Mouse (Mus musculus) heart, adult 11 months (tissue): Measurements from ENCODE around the gene Hps1.
"Not testable (repeated sequence)": the region's sequence is repeated elsewhere in the genome, so short reads cannot be mapped to it uniquely, and the experiment has no call there.

ENCODE experiments used
- DNase-seq: peaks from one replicate; pipeline ENCODE4 v3.0.0; 2022

Hps1 gene

DNA sequence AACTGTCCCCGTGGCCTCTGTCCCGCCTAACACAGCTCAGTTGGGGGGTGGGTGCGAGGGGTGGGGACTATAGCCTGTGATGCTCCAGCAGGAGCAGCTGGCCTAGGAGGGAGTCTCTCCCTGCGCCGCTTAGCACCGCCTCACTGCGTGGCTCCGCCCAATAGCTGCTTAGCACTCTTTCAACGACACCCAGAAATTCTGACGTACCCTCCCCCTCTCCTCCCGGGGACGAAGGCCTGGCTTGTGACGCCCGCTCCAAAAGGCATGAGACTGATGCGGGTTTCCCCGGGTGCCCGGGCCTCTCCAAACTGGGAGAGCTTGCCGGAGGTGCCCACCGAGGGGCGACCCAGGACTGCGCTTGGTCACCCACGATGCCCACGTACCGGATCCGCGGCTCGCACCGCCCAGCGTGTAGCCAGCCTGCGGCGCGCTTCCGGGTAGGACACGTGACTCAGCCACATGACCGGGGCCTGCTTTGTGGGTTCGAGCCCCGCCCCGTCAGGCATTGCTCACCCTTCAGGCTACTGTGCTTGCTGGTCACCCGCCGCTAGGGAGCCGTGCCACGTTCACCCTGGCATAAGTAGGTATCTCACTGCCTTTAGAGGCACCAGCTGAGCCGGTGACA is at the start of gene Hps1:
TSS of gene Hps1 (minus strand) at position 448 of the 625 bp plus-strand sequence.
- peak; percentile 99 for DNase-seq

- DNase-seq: peak; percentile 84
Measured at GRCm38 (mm10) chr19:42829196-42829595, 49.4 kb upstream of the Hps1 start.

DNA sequence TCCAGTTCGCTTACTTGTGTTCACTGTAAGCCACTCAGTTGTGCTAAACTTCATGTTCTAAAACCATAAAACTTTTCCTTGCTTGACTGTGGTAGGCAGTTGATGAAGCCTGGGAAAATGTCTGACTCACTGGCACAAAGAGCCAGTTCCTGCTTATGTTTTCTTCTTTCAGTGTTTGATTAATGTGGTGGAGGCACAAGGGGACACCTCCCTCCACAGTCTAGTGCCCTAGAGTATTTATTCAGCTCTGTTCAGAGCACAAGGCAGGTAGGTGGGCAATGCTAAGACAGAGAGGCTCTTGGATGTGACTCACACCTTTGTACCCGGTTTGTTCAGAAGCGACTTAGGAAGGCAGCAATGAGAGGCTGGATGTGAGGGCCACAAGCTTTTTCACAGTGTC is 48.1 kb upstream of the Hps1 start:
- peak; percentile 24 for DNase-seq

- DNase-seq: peak; percentile 66
Measured at GRCm38 (mm10) chr19:42820109-42820508, 40.3 kb upstream of the Hps1 start.

GRCm38 (mm10) chr19:42817761-42818160 is 38.0 kb upstream of the Hps1 start:
- no peak for DNase-seq

DNA sequence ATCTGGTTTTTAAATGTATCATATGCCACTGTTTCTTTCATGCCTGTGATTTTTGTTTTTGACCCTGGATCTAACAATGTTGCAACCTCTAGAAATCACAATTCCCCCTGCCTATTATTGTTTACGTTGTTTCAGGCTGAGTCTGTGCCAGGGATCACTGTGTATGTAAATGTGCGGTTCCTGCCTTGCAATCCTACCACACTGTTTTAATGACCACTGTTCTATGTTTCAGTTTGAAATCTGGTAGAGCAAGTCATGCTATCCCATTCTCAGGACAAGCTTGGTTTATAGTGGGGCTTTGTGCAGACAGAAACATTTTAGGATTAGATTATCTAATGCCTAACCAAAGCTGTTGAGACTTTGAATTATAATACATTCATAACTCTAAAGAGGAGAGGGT is 36.5 kb upstream of the Hps1 start:
- peak; percentile 53 for DNase-seq

DNA sequence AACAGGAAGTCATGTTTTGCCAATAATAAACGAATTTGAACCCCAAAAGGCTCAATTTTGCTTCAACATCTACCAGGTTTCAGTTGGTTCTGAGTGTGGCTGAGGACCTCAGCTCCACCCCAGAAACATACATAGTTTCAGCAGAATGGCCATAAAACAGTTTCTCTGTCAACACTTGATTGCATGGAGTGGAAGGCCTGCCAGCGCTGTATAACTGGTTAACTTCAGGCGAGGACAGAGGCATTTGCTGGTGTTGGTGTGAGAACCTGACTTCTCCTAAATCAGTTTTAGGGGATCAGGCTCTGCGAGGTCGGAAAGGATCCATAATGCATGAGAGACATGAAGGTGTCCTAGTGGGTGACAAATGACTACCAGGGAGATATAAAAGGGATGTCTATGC is 30.4 kb upstream of the Hps1 start:
- peak; percentile 53 for DNase-seq

DNA sequence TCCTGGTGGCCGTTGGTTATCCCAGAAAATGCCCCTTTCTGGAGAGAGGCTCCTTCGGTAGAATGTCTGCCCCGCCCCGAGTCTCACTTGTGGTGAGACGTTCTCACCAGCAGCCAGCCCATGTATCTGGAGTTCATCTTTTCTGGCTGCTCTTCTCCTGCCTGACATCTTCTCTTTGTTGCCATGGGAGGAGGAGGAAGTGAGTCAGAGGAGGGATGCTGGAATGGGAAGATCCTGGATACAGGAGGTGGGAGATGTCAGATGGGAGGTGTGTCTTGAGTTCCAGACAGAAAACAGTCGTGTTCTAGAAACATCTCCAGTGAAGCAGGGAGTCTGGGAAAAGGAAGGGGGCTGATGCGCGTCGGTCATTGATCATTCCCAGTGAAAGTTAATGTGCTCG is 29.7 kb upstream of the Hps1 start:
- peak; percentile 84 for DNase-seq

DNA sequence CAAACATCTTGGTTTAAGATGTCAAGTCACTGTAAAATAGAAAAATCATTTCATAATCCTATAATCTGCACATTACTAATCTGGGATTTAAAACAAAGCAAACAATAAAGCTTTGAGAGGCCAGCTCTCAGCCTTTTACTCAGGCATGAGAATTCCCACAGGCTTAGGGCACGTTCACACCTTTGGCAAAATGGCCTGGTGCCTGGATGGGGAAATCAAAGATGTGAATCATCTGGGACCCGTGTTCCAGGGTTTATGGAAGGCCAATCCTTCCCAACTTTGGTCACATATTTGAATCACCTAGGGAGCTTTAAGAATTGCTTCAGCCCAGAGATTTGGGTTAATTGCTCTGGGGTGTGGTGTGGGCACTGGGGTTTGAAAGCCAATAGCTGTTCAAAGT is 18.1 kb upstream of the Hps1 start:
- DNase-seq: peak; percentile 71

DNA sequence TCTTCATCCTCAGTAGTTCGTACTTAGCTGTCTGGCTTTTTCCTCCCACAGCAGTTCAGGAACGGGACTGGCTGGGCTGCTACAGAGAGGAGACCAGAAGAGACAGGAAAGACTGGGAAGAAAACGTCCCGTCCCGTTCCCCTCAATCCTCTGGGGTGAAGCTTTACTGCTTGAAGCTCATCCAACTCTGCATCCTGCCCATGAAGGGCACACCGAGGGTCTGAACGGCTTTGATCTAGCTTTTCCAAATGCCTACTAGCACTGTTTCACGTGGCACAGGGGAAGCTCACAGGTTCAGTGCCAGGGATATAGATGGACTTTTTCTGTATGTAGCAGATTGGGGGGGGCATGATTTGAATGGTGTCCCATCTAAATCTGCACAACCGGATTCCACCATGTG is 16.0 kb upstream of the Hps1 start:
- peak; percentile 51 for DNase-seq

DNA sequence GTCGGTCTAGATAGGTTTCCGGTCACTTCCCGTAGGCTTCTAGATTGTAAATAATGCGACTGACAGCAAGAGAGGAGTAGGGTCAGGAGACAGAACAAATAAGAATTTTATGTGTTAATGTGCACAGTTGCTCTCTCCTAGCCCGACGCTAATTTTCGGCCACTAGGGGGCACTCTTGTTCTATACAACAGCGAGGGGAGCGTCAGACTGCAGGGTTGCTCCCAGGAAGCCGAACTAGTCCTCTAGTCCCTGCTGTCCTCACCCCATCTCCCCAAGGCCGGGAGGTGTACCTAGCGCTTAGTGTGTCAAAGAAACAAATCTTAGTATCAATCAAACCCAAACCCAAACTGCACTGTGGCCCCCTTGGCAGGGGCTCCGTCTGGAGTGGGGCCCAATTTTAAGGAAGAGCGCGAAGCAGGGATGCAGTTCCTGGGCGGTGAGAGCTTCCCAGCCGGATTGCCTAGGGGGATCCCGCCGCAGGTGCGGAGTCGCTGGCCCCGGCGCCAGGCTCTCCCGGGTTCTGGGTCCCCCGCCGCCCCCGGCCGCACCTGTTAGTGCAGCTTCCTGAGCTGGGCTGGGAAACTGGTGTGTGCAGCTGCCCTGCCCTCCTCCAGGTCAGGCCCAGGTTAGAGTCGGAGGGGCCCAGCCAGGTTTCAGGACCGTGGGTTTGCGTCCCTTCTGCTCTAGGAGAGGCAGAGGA is 15.3 kb upstream of the Hps1 start:
- DNase-seq: peak; percentile 94

GRCm38 (mm10) chr19:42788311-42788710 is 8.5 kb upstream of the Hps1 start:
- DNase-seq: no peak

DNA sequence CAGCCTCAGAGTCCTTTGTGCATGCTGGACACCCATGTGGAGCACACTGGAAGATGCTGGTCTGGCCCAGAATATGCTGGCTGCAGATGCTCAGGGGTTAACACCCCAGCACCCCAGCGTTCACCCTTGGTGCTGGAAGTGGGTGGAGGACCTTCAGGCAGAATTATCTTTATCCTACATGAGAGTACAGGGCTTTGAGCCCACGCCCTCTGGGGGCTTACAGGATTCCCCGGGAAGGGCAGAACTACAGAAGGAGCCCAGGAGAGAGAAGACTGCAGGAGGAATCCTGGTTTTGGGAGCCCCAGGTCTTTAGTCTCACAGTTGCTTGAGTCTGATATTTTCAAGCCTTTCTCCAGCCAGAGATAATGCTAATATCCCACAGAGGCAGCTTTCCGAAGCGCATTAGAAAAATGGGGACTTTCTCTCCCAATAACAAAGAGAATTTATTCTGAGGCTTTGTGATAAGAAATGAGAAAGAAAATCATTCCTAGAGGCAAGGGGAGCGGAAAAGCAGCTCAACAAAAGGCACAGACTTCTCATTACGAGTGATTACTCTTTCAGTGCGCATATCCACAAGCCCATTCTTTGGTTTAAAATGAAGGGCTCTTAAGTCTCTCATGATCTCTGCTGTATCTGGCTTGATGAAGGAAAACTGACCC is 5.9 kb upstream of the Hps1 start:
- peak; percentile 41 for DNase-seq

- peak; percentile 71 for DNase-seq
Measured at GRCm38 (mm10) chr19:42785129-42785528, 5.4 kb upstream of the Hps1 start.

DNA sequence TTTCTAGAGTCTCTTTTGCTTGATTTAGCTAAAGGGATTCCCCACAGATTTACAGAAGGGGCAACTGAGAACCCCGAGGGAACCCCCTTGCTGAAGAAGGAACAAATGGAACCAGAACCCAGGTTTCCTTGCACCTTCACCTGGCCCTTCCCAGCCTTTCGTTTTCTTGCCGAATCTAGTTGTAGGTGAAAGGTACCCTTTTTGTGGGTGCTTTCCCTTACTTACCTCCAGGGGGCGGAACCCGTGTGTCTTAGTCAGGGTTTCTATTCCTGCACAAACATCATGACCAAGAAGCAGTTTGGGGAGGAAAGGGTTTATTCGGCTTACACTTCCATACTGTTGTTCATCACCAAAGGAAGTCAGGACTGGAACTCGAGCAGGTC is 369 bp upstream of the Hps1 start:
- DNase-seq: not testable (repeated sequence)

- no peak for DNase-seq
Measured at GRCm38 (mm10) chr19:42777801-42778200, 2.0 kb downstream of the Hps1 start.

DNA sequence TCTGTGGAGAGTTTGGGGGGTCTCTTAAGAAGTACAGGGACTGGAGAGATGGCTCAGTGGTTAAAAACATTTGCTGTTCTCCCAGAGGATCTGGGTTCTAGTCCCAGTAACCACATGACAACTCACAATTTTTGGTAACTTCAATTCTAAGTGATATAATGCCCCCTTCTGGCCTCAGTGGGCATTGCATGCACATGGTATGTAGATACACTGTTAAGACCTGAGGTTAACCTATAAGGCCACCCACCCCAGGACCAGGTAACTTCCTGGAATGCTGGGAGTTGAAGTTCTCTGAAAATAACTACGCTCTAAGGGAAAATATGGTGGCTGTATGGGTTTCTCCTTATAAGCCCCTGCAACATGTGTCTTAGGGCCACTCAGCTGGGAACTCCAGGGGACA is 3.0 kb downstream of the Hps1 start:
- no peak for DNase-seq

- DNase-seq: no peak
Measured at GRCm38 (mm10) chr19:42770141-42770872, 9.5 kb downstream of the Hps1 start.

- no peak for DNase-seq
Measured at GRCm38 (mm10) chr19:42769648-42770047, 10.1 kb downstream of the Hps1 start.

DNA sequence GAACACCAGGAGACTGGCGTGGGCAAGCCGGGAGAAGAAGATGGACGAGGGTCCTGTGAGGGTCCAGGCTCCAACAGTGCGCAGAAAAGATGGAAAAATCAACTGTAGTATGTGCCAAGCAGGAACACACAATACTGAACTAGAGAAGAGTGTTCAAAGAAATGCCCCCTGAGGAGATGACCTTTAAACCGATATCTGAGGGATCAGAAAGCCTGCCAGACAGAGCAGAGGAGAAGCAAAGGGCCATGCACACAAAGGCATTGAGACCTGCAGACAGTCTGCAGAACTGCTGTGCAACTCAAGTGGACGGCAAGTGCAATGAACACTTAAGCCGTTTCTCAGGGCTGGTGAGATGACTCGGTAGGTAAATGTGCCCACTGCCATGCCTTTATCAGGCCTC is 12.4 kb downstream of the Hps1 start:
- no peak for DNase-seq

GRCm38 (mm10) chr19:42764398-42764797 is 15.4 kb downstream of the Hps1 start:
- DNase-seq: no peak

DNA sequence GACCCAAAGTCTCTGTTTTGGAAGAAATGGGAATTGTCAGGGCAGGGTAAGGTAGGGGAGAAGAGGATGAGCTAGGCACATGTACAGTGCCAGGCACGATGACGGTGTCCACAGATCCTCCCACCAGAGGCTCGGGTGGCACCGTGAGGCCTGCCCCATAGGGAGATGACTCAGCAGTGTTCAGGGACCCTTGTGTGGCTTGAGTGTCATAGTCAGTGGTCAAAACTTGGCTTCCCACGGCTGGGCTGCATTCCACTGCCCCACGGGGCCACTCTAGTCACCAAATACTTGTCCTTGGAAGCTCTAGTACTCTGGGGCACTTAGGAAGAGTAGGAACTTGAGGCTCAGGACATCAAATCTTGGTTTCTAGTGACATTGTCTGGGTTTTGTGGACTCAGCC is 23.1 kb downstream of the Hps1 start:
- DNase-seq: no peak

- DNase-seq: peak; percentile 96
Measured at GRCm38 (mm10) chr19:42755148-42755870, 24.5 kb downstream of the Hps1 start.
